Mouse (Mus musculus) liver (tissue): ENCODE measurements around the gene 4930451I11Rik.

Experiments used
- DNase-seq: peaks from one replicate; pipeline ENCODE4 v3.0.0-alpha.2; 2020; ENCODE audit warnings: mixed read lengths

The 4930451I11Rik gene

GRCm38 (mm10) chr7:126832036-126832598, 678 bp upstream of the 4930451I11Rik start:
- peak; percentile 78 for DNase-seq

DNA sequence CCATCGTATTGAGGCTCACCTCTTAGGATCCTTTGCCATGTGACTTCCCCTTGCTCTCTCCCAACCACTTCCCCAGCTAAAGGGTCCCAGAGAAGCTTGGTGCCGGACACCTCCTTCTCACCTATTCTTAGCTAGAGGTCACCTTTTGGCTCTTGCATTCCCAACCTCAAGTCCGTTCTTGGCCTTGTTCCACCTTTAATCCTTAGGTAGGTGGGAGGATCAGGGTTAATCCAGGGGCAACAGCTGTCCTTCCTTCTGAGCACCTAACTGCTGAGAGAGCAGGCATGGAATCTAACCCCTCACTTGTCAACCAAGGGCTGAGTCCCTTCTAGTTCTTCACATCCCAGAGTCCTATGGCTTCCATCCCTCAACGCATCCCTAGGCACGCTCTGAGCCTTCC, 5.5 kb downstream of the 4930451I11Rik start:
- DNase-seq = no peak

GRCm38 (mm10) chr7:126825403-126825802, 6.0 kb downstream of the 4930451I11Rik start:
- no peak for DNase-seq

DNA sequence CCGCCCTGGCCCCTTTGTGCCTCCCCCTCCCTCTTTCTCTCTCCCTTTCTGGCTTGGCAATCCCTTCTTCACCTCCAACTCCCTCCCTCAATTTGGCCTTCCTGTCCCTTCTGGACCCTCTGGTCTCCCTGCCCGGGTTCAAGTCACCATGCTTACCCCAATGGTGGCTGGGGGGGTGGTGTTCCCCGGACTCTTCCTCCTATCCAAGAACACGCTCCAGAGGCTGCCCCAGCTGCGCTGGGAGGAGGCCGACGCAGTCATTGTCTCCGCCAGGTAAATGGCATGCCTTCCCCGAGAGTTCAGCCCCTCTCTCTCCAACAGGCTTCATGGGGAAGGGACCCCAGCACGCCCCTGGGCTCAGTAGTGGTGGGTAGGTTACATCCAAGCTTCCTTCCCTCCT, 7.5 kb downstream of the 4930451I11Rik start:
- DNase-seq = no peak

- DNase-seq = no peak
These were observed 8.2 kb downstream of the 4930451I11Rik start for GRCm38 (mm10) chr7:126823202-126823711.

- no peak for DNase-seq
These were observed 8.7 kb downstream of the 4930451I11Rik start for GRCm38 (mm10) chr7:126822741-126823140.

GRCm38 (mm10) chr7:126821835-126822511, 9.5 kb downstream of the 4930451I11Rik start:
- DNase-seq = peak; percentile 78

- DNase-seq = no peak
These were observed 12.6 kb downstream of the 4930451I11Rik start for GRCm38 (mm10) chr7:126818818-126819217.

DNA sequence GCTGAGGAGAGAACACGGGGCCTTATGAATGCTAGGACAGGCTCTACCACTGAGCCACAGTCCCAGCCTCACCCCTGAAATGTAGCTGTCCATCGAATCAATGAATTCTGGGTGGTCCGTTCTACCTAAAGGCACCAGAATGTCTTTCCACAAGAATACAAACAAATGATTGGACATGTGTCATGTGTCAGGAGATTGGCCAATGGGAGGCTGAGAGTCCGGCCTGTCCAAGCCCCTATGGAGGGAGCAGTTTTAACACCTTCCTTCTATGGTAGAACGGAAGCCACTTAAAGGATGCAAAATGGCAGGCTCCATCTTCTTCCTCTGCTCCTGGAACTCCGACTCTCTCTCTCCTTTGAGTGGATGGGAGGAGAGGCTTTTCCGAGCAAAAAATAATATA, 13.8 kb downstream of the 4930451I11Rik start:
- no peak for DNase-seq

- no peak for DNase-seq
These were observed 14.9 kb downstream of the 4930451I11Rik start for GRCm38 (mm10) chr7:126816494-126816893.

GRCm38 (mm10) chr7:126815726-126816222, 15.7 kb downstream of the 4930451I11Rik start:
- DNase-seq = no peak

GRCm38 (mm10) chr7:126809723-126810369, 21.6 kb downstream of the 4930451I11Rik start:
- no peak for DNase-seq

DNA sequence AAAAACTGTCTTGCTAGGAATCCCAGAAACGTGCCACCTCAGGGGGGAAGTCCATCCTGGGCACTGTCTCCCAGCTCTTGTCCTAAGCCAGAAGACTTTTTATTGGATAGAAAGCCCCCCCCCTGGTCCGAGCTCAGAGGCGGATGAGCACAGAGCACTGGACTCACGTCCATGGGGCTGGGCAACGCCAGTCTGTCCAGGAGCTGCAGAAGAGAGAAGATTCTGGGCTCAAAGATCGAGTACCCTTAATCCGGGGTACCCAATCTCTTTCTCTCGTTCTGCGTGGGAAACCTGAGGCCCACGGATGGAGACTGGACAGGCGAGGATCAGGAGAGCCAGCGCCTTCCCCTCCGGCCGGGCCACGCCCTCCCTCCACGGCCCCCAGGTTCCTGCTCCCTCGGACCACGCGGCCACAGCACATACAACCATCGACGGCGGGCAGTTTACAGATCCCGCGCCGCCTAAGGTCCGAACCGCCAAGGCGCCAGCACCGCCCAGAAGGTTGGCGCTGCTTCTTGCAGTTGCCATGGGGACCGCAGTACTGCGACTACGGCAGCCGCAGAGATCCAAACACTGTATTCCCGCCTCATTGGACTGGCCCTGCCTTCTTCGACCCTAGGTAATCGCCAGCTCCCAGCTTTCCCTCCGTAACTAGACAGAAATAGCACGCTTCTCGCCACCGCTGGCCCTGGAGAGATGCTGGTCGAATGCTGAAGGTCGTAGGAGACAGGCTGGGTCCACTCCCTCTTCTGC, 22.6 kb downstream of the 4930451I11Rik start:
- DNase-seq = peak; percentile 88

DNA sequence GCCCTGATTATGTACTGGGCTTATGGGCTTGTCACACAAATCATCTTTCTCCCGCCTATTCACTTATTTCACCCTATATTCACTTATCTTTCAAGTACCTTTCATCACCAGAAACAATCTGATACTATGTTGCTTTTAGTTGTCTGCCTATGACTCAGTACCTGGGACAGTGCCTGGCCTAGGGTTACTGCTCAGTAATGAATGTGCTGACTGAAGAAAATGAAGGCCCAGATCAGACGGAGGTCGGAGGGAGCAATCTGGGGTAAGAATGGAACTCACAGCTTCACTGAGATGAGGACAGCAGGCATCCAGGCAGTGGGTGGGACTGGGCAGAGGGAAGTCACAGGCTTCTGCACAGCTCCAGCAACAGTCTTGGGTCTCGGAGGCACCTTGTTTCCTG, 24.0 kb downstream of the 4930451I11Rik start:
- DNase-seq = no peak

DNA sequence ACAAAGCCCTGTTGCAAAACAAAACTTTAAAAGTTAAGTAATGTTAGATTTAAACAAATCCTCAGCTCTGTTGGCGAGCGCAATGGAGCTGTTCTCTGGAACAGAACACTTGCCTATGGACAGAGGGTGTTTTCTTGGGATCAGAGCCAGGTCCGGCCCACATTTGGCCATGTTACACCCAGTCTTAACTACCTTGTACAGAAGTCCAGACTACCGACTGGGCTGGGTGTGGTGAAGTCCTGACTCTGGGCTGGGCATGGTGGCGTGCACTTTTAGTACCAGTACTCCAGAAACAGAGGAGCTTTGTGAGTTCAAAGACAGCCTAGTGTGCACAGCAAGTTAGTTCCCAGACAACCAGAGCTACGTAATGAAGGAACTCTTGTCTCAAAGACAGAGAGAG, 24.5 kb downstream of the 4930451I11Rik start:
- no peak for DNase-seq

- no peak for DNase-seq
These were observed 27.7 kb downstream of the 4930451I11Rik start for GRCm38 (mm10) chr7:126803751-126804150.

- no peak for DNase-seq
These were observed 28.3 kb downstream of the 4930451I11Rik start for GRCm38 (mm10) chr7:126803181-126803580.

DNA sequence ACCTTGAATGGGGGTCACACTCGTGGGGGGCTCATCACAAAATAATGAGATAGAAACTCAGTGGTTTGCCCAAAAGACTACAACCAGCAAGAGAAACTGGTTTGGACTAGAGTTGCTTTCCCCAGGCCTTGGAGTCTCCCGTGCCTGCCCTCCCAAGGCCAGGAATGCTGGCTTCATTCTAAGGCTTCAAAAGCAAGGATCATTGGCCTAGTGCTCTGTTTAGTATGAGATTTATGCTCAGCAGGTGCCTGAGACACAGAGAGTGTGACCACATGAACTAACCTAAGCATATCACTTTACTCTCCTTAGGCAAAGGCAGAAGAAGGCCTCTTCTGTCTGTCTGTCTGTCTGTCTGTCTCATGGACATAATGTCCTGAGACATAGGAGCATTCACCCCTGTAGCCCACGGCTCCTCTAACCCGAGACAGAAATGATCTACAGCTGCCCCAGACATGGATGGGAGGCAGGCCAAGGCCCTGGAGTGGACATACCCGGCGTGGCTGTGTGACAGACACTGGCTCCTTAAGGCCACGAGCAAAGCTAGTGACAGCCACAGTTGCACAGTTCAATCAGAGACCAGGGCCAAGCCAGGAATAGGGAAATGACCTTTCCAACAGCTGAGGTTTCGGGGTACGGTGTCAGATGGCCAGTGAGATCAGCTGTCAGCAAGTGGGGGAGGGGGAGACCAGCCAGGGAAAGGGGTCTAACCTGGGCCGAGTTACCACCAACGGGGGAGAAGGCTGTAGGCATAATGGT, 29.1 kb downstream of the 4930451I11Rik start:
- DNase-seq = no peak

DNA sequence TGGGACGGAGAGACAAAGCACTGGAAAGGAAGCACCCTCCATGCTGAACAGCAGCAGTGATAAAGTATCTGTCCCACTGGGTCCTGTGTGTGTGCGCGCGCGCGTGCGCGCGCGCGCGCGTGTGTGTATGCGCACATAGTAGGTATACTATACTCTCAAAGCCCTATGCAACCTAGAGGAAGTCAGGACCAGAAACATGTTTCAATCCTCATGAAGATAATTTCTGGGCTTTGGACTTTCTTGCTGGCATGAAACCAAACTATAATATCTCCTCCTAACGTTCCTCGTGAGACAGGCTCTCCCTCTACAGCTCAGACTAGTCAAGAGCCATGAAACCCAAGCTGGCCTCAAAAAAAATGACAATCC, 30.4 kb downstream of the 4930451I11Rik start:
- DNase-seq = no peak

DNA sequence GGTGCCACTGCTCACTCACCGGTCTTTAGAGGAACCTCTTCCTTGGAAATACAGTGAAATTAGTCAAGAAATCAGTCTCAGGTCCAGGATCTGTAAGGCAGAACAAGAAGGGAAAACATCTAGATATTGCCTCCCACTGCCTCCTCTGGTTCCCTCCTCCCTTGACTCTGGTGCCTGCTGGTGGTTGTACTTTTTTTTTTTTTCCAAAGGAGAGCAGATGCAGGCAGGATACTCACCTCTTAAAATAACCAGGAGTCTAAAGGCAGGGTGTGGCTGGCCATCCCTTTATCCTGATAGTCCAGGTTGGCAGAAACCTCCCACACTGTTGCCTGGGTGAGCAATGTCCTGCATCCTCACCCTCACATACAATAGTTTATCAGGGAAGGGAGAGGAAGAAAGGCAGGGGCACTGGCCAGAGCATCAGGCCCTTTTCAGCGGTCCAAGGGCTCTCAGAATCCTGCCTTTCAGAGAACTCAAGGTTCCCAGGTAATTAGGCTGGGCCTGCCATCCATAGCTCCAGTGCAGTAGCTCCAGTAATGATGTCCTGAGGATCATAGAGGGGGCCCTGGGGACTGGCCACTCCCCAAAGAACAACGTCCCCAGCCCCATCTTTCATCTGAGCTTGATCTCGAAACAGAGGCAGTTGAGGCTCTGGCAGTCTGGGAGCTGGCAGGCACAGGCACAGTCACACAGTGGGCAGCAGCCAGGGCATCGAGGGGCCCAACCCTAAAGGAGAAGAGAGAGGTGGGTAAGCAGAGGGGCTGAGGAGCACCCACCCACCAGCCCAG, 31.0 kb downstream of the 4930451I11Rik start:
- DNase-seq = no peak

DNA sequence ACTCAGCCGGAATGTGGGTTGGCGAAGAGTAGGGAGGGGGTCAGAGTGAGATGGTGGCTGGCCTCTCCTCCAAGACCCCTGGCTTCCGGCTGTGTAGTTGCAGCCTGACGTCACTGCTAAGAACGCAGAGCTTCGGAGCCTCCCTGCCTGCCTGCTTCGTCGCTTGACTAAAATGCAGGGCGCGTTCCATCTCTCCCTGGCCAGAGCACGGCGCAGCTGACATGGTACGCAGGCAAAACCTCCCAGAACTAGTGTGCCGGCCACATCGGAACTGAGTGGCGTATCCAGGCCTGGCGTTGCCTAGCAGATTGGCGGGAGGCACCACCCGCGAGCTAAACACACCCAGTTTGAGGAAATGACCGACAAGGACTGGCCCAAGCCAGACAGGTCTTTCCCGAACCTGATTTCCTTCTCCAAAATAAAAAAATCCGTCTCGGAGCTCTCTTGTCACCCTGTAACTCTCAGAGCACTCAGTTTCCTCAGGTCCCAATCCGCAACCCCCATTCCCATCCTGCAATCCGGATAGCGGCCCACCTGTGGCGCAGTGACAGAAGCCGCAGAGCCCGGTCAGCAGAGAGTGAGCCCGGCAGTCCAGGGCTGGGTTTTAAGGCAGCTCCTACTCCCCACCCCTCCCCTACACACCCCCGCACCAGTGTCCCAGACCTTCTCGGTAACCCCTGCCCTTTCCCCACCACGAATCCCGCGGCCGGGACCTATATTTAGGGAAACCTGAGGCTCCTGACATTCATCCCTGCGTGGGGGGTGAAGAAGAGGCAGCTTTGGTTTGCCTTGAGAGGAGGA, 31.8 kb downstream of the 4930451I11Rik start:
- DNase-seq = peak; percentile 42
